Mouse (Mus musculus): ENCODE measurements at regions not wholly inside any gene's neighbourhood (a gene's known extent, or its start where the extent isn't known, plus 50 kb on each side); places are given as distances from the start of the nearest gene placed in this dataset.
"Not testable (repeated sequence)": the region's sequence is repeated elsewhere in the genome, so short reads cannot be mapped to it uniquely, and the experiment has no call there.

GRCm38 (mm10) chr10:118056789-118057271, 84.8 kb upstream of the Mdm1 start:
- no peak for ATAC-seq (replicated peaks in 1 of 2; ENCODE audit: insufficient read depth in 1 of 2, low FRiP score in 2 of 2, low TSS enrichment in 1 of 2, low read depth in 1 of 2, poor library complexity in 2 of 2, severe bottlenecking in 2 of 2)

GRCm38 (mm10) chr10:118057516-118057915, 84.1 kb upstream of the Mdm1 start:
- ATAC-seq (replicated peaks in 1 of 2; ENCODE audit: insufficient read depth in 1 of 2, low FRiP score in 2 of 2, low TSS enrichment in 1 of 2, low read depth in 1 of 2, poor library complexity in 2 of 2, severe bottlenecking in 2 of 2) = no peak

- ATAC-seq (replicated peaks in 1 of 2; ENCODE audit: insufficient read depth in 1 of 2, low FRiP score in 2 of 2, low TSS enrichment in 1 of 2, low read depth in 1 of 2, poor library complexity in 2 of 2, severe bottlenecking in 2 of 2) = peak; percentile 87 to 88
Observed at GRCm38 (mm10) chr10:118064816-118065216, 76.8 kb upstream of the Mdm1 start.

- not testable (repeated sequence) for ATAC-seq (replicated peaks in 1 of 2; ENCODE audit: insufficient read depth in 1 of 2, low FRiP score in 2 of 2, low TSS enrichment in 1 of 2, low read depth in 1 of 2, poor library complexity in 2 of 2, severe bottlenecking in 2 of 2)
Observed at GRCm38 (mm10) chr10:118076341-118076740, 65.3 kb upstream of the Mdm1 start.

GRCm38 (mm10) chr10:118081636-118082166, 59.9 kb upstream of the Mdm1 start:
- no peak for ATAC-seq (replicated peaks in 1 of 2; ENCODE audit: insufficient read depth in 1 of 2, low FRiP score in 2 of 2, low TSS enrichment in 1 of 2, low read depth in 1 of 2, poor library complexity in 2 of 2, severe bottlenecking in 2 of 2)

- peak; percentile 77 to 83; a peak in 3 of 4 replicates for ATAC-seq (replicated peaks in 1 of 2; ENCODE audit: insufficient read depth in 1 of 2, low FRiP score in 2 of 2, low TSS enrichment in 1 of 2, low read depth in 1 of 2, poor library complexity in 2 of 2, severe bottlenecking in 2 of 2)
Observed at GRCm38 (mm10) chr10:118083035-118083720, 58.4 kb upstream of the Mdm1 start.

GRCm38 (mm10) chr10:118083721-118084075, 57.9 kb upstream of the Mdm1 start:
- ATAC-seq (replicated peaks in 1 of 2; ENCODE audit: insufficient read depth in 1 of 2, low FRiP score in 2 of 2, low TSS enrichment in 1 of 2, low read depth in 1 of 2, poor library complexity in 2 of 2, severe bottlenecking in 2 of 2) = no peak

- ATAC-seq (replicated peaks in 1 of 2; ENCODE audit: insufficient read depth in 1 of 2, low FRiP score in 2 of 2, low TSS enrichment in 1 of 2, low read depth in 1 of 2, poor library complexity in 2 of 2, severe bottlenecking in 2 of 2) = peak; percentile 62 to 74
Observed at GRCm38 (mm10) chr10:118085046-118085983, 56.3 kb upstream of the Mdm1 start.

GRCm38 (mm10) chr10:118087570-118088340, 53.9 kb upstream of the Mdm1 start:
- ATAC-seq (replicated peaks in 1 of 2; ENCODE audit: insufficient read depth in 1 of 2, low FRiP score in 2 of 2, low TSS enrichment in 1 of 2, low read depth in 1 of 2, poor library complexity in 2 of 2, severe bottlenecking in 2 of 2) = no peak

GRCm38 (mm10) chr10:118088499-118088898, 53.1 kb upstream of the Mdm1 start:
- no peak for ATAC-seq (replicated peaks in 1 of 2; ENCODE audit: insufficient read depth in 1 of 2, low FRiP score in 2 of 2, low TSS enrichment in 1 of 2, low read depth in 1 of 2, poor library complexity in 2 of 2, severe bottlenecking in 2 of 2)

- no peak for ATAC-seq (replicated peaks in 1 of 2; ENCODE audit: insufficient read depth in 1 of 2, low FRiP score in 2 of 2, low TSS enrichment in 1 of 2, low read depth in 1 of 2, poor library complexity in 2 of 2, severe bottlenecking in 2 of 2)
Observed at GRCm38 (mm10) chr10:118089879-118090278, 51.7 kb upstream of the Mdm1 start.

GRCm38 (mm10) chr10:118091476-118091875, 50.1 kb upstream of the Mdm1 start:
- ATAC-seq (replicated peaks in 1 of 2; ENCODE audit: insufficient read depth in 1 of 2, low FRiP score in 2 of 2, low TSS enrichment in 1 of 2, low read depth in 1 of 2, poor library complexity in 2 of 2, severe bottlenecking in 2 of 2) = no peak
